Mouse (Mus musculus) liver, postnatal 0 days (tissue): Measurements from ENCODE around the gene Thap12. TPM values are rescaled to one million over a fixed set of nuclear protein-coding genes. Genes with fewer than 3 reads are reported as not detected.

ENCODE experiments used
- ATAC-seq: fragments of 200-750 bp; cut with Nextera tagmentation; 2 replicates; pipeline ENCODE4 v1.8.0; 2017; ENCODE audit warnings: mild to moderate bottlenecking, moderate library complexity
- DNase-seq: peaks from one replicate; pipeline ENCODE4 v3.0.0-alpha.2; 2016
- H3K27ac ChIP-seq: fragments of 300-500 bp; sonication (generic); 2 replicates; pipeline ENCODE4 v1.5.1; 2014; ENCODE audit warnings: antibody characterized with exemption, moderate library complexity, mild to moderate bottlenecking, low read depth
- H3K27me3 ChIP-seq: fragments of 300-500 bp; sonication (generic); 2 replicates; pipeline ENCODE4 v1.6.1; 2014; ENCODE audit warnings: low read length, control low read depth, mixed read lengths; ENCODE audit not compliant: insufficient read depth
- H3K36me3 ChIP-seq: fragments of 300-500 bp; sonication (generic); replicated peaks from 2 replicates; pipeline ENCODE4 v1.6.1; 2014; ENCODE audit warnings: mild to moderate bottlenecking, control low read depth, low read length, moderate library complexity, mixed read lengths; ENCODE audit not compliant: insufficient read depth
- H3K4me1 ChIP-seq: fragments of 300-500 bp; sonication (generic); 2 replicates; pipeline ENCODE4 v1.6.1; 2014; ENCODE audit warnings: antibody characterized with exemption, mild to moderate bottlenecking, control low read depth; ENCODE audit not compliant: insufficient read depth
- H3K4me2 ChIP-seq: fragments of 300-500 bp; sonication (generic); 2 replicates; pipeline ENCODE4 v1.6.1; 2014; ENCODE audit warnings: low read depth, mild to moderate bottlenecking, low read length, moderate library complexity, mixed read lengths
- H3K4me3 ChIP-seq: fragments of 300-500 bp; sonication (generic); 2 replicates; pipeline ENCODE4 v1.5.1; 2014; ENCODE audit warnings: low read depth, low read length
- H3K9ac ChIP-seq: fragments of 300-500 bp; sonication (generic); replicated peaks from 2 replicates; pipeline ENCODE4 v1.6.1; 2014; ENCODE audit warnings: mild to moderate bottlenecking, moderate library complexity
- H3K9me3 ChIP-seq: fragments of 300-500 bp; sonication (generic); 2 replicates; pipeline ENCODE4 v1.6.1; 2016; ENCODE audit warnings: mild to moderate bottlenecking, control low read depth, low read length, mixed read lengths
- CTCF ChIP-seq: sonication (generic); IDR thresholded peaks from 2 replicates; pipeline ENCODE4 v1.5.1; 2016; ENCODE audit warnings: antibody characterized with exemption, low read depth
- EP300 ChIP-seq: IDR thresholded peaks from 2 replicates; pipeline ENCODE4 v1.6.1; 2016; ENCODE audit warnings: antibody characterized with exemption, low read depth, mild to moderate bottlenecking
- WGBS: fragments of 180-500 bp; shearing (Covaris S2); extraction: QIAGEN DNeasy Blood & Tissue Kit; methylation state at CpG from one replicate; pipeline ENCODE4 v1.1.7; 2014; ENCODE audit not compliant: insufficient replicate concordance; 5-methylcytosine and 5-hydroxymethylcytosine counted together
- polyA plus RNA-seq: library from polyadenylated mRNA; unstranded; fragments of >200 nt; fragmentation: Nextera tagmentation; extraction: Ambion mirVana; gene quantifications from 2 replicates; pipeline ENCODE4 v1.2.1, GENCODE M21; 2015

The Thap12 gene
- polyA plus RNA-seq, 1 experiment from 2014 or later: 15.7 TPM

GRCm38 (mm10) chr7:98721172-98721571, 18.3 kb downstream of the Thap12 start:
- WGBS: 70% methylated on average over 5 of the region's 5 CpGs
- TF ChIP-seq CTCF: no peak
- Histone ChIP-seq H3K36me3 (peaks cover 12% of the 10 kb centered on the region), H3K4me2 (no peak overlapping the region), H3K4me3 (no peak overlapping the region), H3K27ac (no peak overlapping the region), H3K9ac (no peak overlapping the region), H3K4me1 (no peaks in the 10 kb centered on the region), H3K27me3 (no peaks in the 10 kb centered on the region), H3K9me3 (no peaks in the 10 kb centered on the region)
- ATAC-seq (no peak), DNase-seq (no peak)

- TF ChIP-seq CTCF (no peak), EP300 (no peak)
- H3K4me3 ChIP-seq: no peak overlapping the region
- H3K9ac ChIP-seq: no peak overlapping the region
- 81% methylated on average over 6 of the region's 6 CpGs for WGBS
- no peak overlapping the region for H3K4me2 ChIP-seq
- H3K4me1 ChIP-seq: no peaks in the 10 kb centered on the region
- ATAC-seq: no peak
- no peaks in the 10 kb centered on the region for H3K9me3 ChIP-seq
- no peak overlapping the region for H3K27ac ChIP-seq
- H3K36me3 ChIP-seq: peaks cover 8% of the 10 kb centered on the region
- H3K27me3 ChIP-seq: no peaks in the 10 kb centered on the region
- DNase-seq: no peak
These were observed 18.7 kb downstream of the Thap12 start for GRCm38 (mm10) chr7:98721623-98722022.

GRCm38 (mm10) chr7:98725686-98726195, 22.8 kb downstream of the Thap12 start:
- Histone ChIP-seq H3K36me3 (no peaks in the 10 kb centered on the region), H3K4me2 (no peak overlapping the region), H3K4me3 (no peak overlapping the region), H3K4me1 (no peaks in the 10 kb centered on the region), H3K9ac (no peak overlapping the region), H3K27ac (no peak overlapping the region), H3K27me3 (peaks cover 6% of the 10 kb centered on the region; the same call in 1 of the 2 replicates), H3K9me3 (no peaks in the 10 kb centered on the region)
- ATAC-seq: no peak
- WGBS: 64% methylated on average over 6 of the region's 6 CpGs
- TF ChIP-seq CTCF (no peak), EP300 (no peak)
- no peak for DNase-seq

GRCm38 (mm10) chr7:98727986-98728385, 25.1 kb downstream of the Thap12 start:
- Histone ChIP-seq H3K27ac (no peak overlapping the region), H3K4me1 (no peaks in the 10 kb centered on the region), H3K36me3 (no peaks in the 10 kb centered on the region), H3K27me3 (peaks cover 6% of the 10 kb centered on the region; the same call in 1 of the 2 replicates), H3K9me3 (no peaks in the 10 kb centered on the region), H3K4me2 (no peak overlapping the region), H3K4me3 (no peak overlapping the region), H3K9ac (no peak overlapping the region)
- no peak for TF ChIP-seq CTCF
- TF ChIP-seq EP300: no peak
- WGBS: 52% methylated on average over 1 of the region's 1 CpGs
- ATAC-seq: no peak
- DNase-seq: no peak

- Histone ChIP-seq H3K9me3 (no peaks in the 10 kb centered on the region), H3K4me1 (no peaks in the 10 kb centered on the region), H3K27me3 (peaks cover 6% of the 10 kb centered on the region; the same call in 1 of the 2 replicates), H3K4me3 (no peak overlapping the region), H3K27ac (no peak overlapping the region), H3K4me2 (no peak overlapping the region), H3K9ac (no peak overlapping the region), H3K36me3 (no peaks in the 10 kb centered on the region)
- TF ChIP-seq EP300 (no peak), CTCF (no peak)
- 30% methylated on average over 3 of the region's 3 CpGs for WGBS
- DNase-seq (no peak), ATAC-seq (no peak)
These were observed 25.6 kb downstream of the Thap12 start for GRCm38 (mm10) chr7:98728499-98728898.

- ATAC-seq: no peak
- Histone ChIP-seq H3K36me3 (no peaks in the 10 kb centered on the region), H3K4me2 (no peak overlapping the region), H3K4me1 (no peaks in the 10 kb centered on the region), H3K27ac (no peak overlapping the region), H3K4me3 (no peak overlapping the region), H3K9ac (no peak overlapping the region), H3K27me3 (peaks cover 6% of the 10 kb centered on the region; the same call in 1 of the 2 replicates), H3K9me3 (no peaks in the 10 kb centered on the region)
- TF ChIP-seq CTCF (no peak), EP300 (no peak)
- DNase-seq: no peak
- 29% methylated on average over 19 of the region's 19 CpGs for WGBS
These were observed 26.9 kb downstream of the Thap12 start for GRCm38 (mm10) chr7:98729661-98730271.

GRCm38 (mm10) chr7:98733958-98734357, 31.1 kb downstream of the Thap12 start:
- H3K4me3 ChIP-seq: no peak overlapping the region
- H3K9me3 ChIP-seq: no peaks in the 10 kb centered on the region
- H3K27me3 ChIP-seq: peaks cover 6% of the 10 kb centered on the region; the same call in 1 of the 2 replicates
- DNase-seq (no peak), ATAC-seq (no peak)
- 70% methylated on average over 4 of the region's 4 CpGs for WGBS
- TF ChIP-seq CTCF: no peak
- no peak for TF ChIP-seq EP300
- no peak overlapping the region for H3K9ac ChIP-seq
- no peaks in the 10 kb centered on the region for H3K36me3 ChIP-seq
- H3K4me1 ChIP-seq: no peaks in the 10 kb centered on the region
- H3K4me2 ChIP-seq: no peak overlapping the region
- no peak overlapping the region for H3K27ac ChIP-seq
